Mouse (Mus musculus) limb, embryonic 13.5 days (tissue): ENCODE results near the gene Slc17a4. TPM values are rescaled to one million over a fixed set of nuclear protein-coding genes. Genes with fewer than 3 reads are reported as not detected.

Experiments used
- ATAC-seq: fragments of 200-750 bp; cut with Nextera tagmentation; 2 replicates; pipeline ENCODE4 v1.8.0; 2017; ENCODE audit warnings: low read depth, moderate number of reproducible peaks, moderate TSS enrichment; ENCODE audit not compliant: low FRiP score
- H3K27ac ChIP-seq: fragments of 300-500 bp; sonication (generic); 2 replicates; pipeline ENCODE4 v1.5.1; 2015; ENCODE audit warnings: inconsistent platforms, mild to moderate bottlenecking, moderate library complexity
- H3K27me3 ChIP-seq: fragments of 300-500 bp; sonication (generic); 2 replicates; pipeline ENCODE4 v1.6.1; 2015; ENCODE audit warnings: mild to moderate bottlenecking, inconsistent platforms
- H3K36me3 ChIP-seq: fragments of 300-500 bp; sonication (generic); 2 replicates; pipeline ENCODE4 v1.6.1; 2015; ENCODE audit warnings: inconsistent platforms, mild to moderate bottlenecking, moderate library complexity
- H3K4me1 ChIP-seq: fragments of 300-500 bp; sonication (generic); 2 replicates; pipeline ENCODE4 v1.6.1; 2015; ENCODE audit warnings: inconsistent platforms
- H3K4me2 ChIP-seq: fragments of 300-500 bp; sonication (generic); replicated peaks from 2 replicates; pipeline ENCODE4 v1.6.1; 2015; ENCODE audit warnings: inconsistent platforms, mild to moderate bottlenecking, moderate library complexity
- H3K4me3 ChIP-seq: fragments of 300-500 bp; sonication (generic); 2 replicates; pipeline ENCODE4 v1.5.1; 2015; ENCODE audit warnings: moderate library complexity, mild to moderate bottlenecking, inconsistent platforms
- H3K9ac ChIP-seq: fragments of 300-500 bp; sonication (generic); 2 replicates; pipeline ENCODE4 v1.6.1; 2015; ENCODE audit warnings: mild to moderate bottlenecking, inconsistent platforms
- H3K9me3 ChIP-seq: fragments of 300-500 bp; sonication (generic); 2 replicates; pipeline ENCODE4 v1.6.1; 2016; ENCODE audit warnings: inconsistent platforms
- WGBS: fragments of 180-500 bp; shearing (Covaris S2); methylation state at CpG from one replicate; pipeline ENCODE4 v1.1.7; 2015; 5-methylcytosine and 5-hydroxymethylcytosine counted together
- polyA plus RNA-seq: library from polyadenylated mRNA; unstranded; fragments of >200 nt; fragmentation: Nextera tagmentation; extraction: Ambion mirVana; gene quantifications from 2 replicates; pipeline ENCODE4 v1.2.1, GENCODE M21; 2015

Slc17a4 gene
- polyA plus RNA-seq, 1 experiment from 2014 or later, result not detected

GRCm38 (mm10) chr13:23887026-23887725 is 27.6 kb downstream of the Slc17a4 start:
- WGBS, result 86% methylated on average over 3 of the region's 3 CpGs
- no peak overlapping the region for H3K27ac ChIP-seq

GRCm38 (mm10) chr13:23885540-23885939 is 29.3 kb downstream of the Slc17a4 start:
- no peak overlapping the region for H3K4me2 ChIP-seq
- H3K4me3 ChIP-seq, result no peak overlapping the region
- ATAC-seq, result no peak
- no peak overlapping the region for H3K27ac ChIP-seq
- H3K27me3 ChIP-seq, result no peaks in the 10 kb centered on the region
- 40% methylated on average over 2 of the region's 2 CpGs for WGBS
- peaks cover 8% of the 10 kb centered on the region for H3K4me1 ChIP-seq
- no peaks in the 10 kb centered on the region for H3K9me3 ChIP-seq
- no peak overlapping the region for H3K9ac ChIP-seq
- H3K36me3 ChIP-seq, result no peaks in the 10 kb centered on the region

More at GRCm38 (mm10) chr13:23887026-23887725, 27.6 kb downstream of the Slc17a4 start:
- no peaks in the 10 kb centered on the region for H3K36me3 ChIP-seq
- H3K9me3 ChIP-seq, result no peaks in the 10 kb centered on the region
- no peak overlapping the region for H3K4me2 ChIP-seq
- no peak overlapping the region for H3K4me3 ChIP-seq
- H3K9ac ChIP-seq, result no peak overlapping the region
- H3K27me3 ChIP-seq, result no peaks in the 10 kb centered on the region
- H3K4me1 ChIP-seq, result peaks cover 8% of the 10 kb centered on the region
- ATAC-seq, result no peak

- no peak for ATAC-seq
- Histone ChIP-seq H3K4me1 (no peaks in the 10 kb centered on the region), H3K36me3 (no peaks in the 10 kb centered on the region), H3K27ac (no peak overlapping the region), H3K4me3 (no peak overlapping the region), H3K27me3 (no peaks in the 10 kb centered on the region), H3K9me3 (no peaks in the 10 kb centered on the region), H3K9ac (no peak overlapping the region), H3K4me2 (no peak overlapping the region)
- 79% methylated on average over 5 of the region's 5 CpGs for WGBS
These were observed 35.2 kb downstream of the Slc17a4 start for GRCm38 (mm10) chr13:23879636-23880035.

GRCm38 (mm10) chr13:23879106-23879505 is 35.7 kb downstream of the Slc17a4 start:
- Histone ChIP-seq H3K9me3 (no peaks in the 10 kb centered on the region), H3K4me1 (no peaks in the 10 kb centered on the region), H3K36me3 (no peaks in the 10 kb centered on the region), H3K4me3 (no peak overlapping the region), H3K27me3 (no peaks in the 10 kb centered on the region), H3K9ac (no peak overlapping the region), H3K4me2 (no peak overlapping the region), H3K27ac (no peak overlapping the region)
- 76% methylated on average over 3 of the region's 3 CpGs for WGBS
- ATAC-seq, result no peak

GRCm38 (mm10) chr13:23873141-23873540 is 41.7 kb downstream of the Slc17a4 start:
- H3K9ac ChIP-seq, result no peak overlapping the region
- no peak overlapping the region for H3K4me3 ChIP-seq
- no peaks in the 10 kb centered on the region for H3K36me3 ChIP-seq
- H3K27ac ChIP-seq, result no peak overlapping the region
- peaks cover 3% of the 10 kb centered on the region; the same call in 1 of the 2 replicates for H3K4me1 ChIP-seq
- no peaks in the 10 kb centered on the region for H3K27me3 ChIP-seq
- no peak for ATAC-seq
- H3K4me2 ChIP-seq, result no peak overlapping the region
- 68% methylated on average over 5 of the region's 5 CpGs for WGBS
- no peaks in the 10 kb centered on the region for H3K9me3 ChIP-seq

GRCm38 (mm10) chr13:23869996-23870395 is 44.8 kb downstream of the Slc17a4 start:
- Histone ChIP-seq H3K27ac (no peak overlapping the region), H3K9ac (no peak overlapping the region), H3K27me3 (no peaks in the 10 kb centered on the region), H3K4me2 (no peak overlapping the region), H3K36me3 (no peaks in the 10 kb centered on the region), H3K9me3 (no peaks in the 10 kb centered on the region), H3K4me1 (peaks cover 19% of the 10 kb centered on the region), H3K4me3 (no peak overlapping the region)
- no peak for ATAC-seq
- WGBS, result 80% methylated on average over 3 of the region's 3 CpGs

- no peaks in the 10 kb centered on the region for H3K27me3 ChIP-seq
- ATAC-seq, result no peak
- H3K9ac ChIP-seq, result no peak overlapping the region
- H3K36me3 ChIP-seq, result no peaks in the 10 kb centered on the region
- 84% methylated on average over 8 of the region's 8 CpGs for WGBS
- no peaks in the 10 kb centered on the region for H3K9me3 ChIP-seq
- no peak overlapping the region for H3K4me2 ChIP-seq
- no peak overlapping the region for H3K27ac ChIP-seq
- H3K4me3 ChIP-seq, result no peak overlapping the region
- H3K4me1 ChIP-seq, result peaks cover 19% of the 10 kb centered on the region
These were observed 45.8 kb downstream of the Slc17a4 start for GRCm38 (mm10) chr13:23868790-23869533.

DNA sequence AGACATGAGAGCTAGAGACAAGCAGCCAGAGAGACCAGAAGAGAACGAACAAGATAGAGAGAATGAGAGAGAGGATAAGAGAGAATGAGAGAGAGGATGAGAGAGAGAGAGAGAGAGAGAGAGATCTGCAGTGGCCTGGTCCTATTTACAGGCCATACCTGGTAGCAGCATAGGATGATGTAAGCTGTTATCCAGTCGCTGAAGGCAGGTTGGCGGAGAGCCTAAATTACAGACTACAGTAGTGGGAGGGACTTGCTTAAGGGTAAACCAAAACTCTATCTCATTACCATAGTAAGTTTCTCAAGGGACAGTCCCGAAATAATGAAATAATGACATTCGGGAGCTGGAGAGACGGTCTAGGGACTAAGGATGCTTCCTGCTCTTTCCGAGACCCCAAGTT is 47.4 kb downstream of the Slc17a4 start, which contains the start of gene Slc17a1:
TSS of gene Slc17a1 (plus strand) at position 346 of the 400 bp plus-strand sequence.
- no peak within 1 kb of the TSS for H3K9ac ChIP-seq
- no peaks in the 10 kb centered on the region for H3K36me3 ChIP-seq
- no peaks in the 10 kb centered on the region for H3K9me3 ChIP-seq
- no peaks in the 10 kb centered on the region for H3K27me3 ChIP-seq
- 0 out of 2 replicates have a peak within 1 kb of the TSS, but pooled peaks have one; percentile 28 for H3K27ac ChIP-seq
- H3K4me2 ChIP-seq, result no peak within 1 kb of the TSS
- H3K4me3 ChIP-seq, result no peak within 1 kb of the TSS
- no peak for ATAC-seq
- H3K4me1 ChIP-seq, result peaks cover 19% of the 10 kb centered on the region
- WGBS, result 78% methylated on average over 7 of the region's 7 CpGs

GRCm38 (mm10) chr13:23867000-23867399 is 47.8 kb downstream of the Slc17a4 start:
- peaks cover 19% of the 10 kb centered on the region for H3K4me1 ChIP-seq
- H3K27me3 ChIP-seq, result no peaks in the 10 kb centered on the region
- H3K9ac ChIP-seq, result no peak overlapping the region
- H3K36me3 ChIP-seq, result no peaks in the 10 kb centered on the region
- no peak overlapping the region for H3K4me3 ChIP-seq
- H3K4me2 ChIP-seq, result no peak overlapping the region
- no peak overlapping the region for H3K27ac ChIP-seq
- WGBS, result 71% methylated on average over 6 of the region's 6 CpGs
- H3K9me3 ChIP-seq, result no peaks in the 10 kb centered on the region
- no peak for ATAC-seq

- H3K27me3 ChIP-seq, result no peaks in the 10 kb centered on the region
- H3K9ac ChIP-seq, result no peak overlapping the region
- ATAC-seq, result no peak
- H3K36me3 ChIP-seq, result no peaks in the 10 kb centered on the region
- H3K4me1 ChIP-seq, result peaks cover 19% of the 10 kb centered on the region
- WGBS, result 73% methylated on average over 9 of the region's 9 CpGs
- no peak overlapping the region for H3K4me2 ChIP-seq
- no peak overlapping the region for H3K27ac ChIP-seq
- no peak overlapping the region for H3K4me3 ChIP-seq
- H3K9me3 ChIP-seq, result no peaks in the 10 kb centered on the region
These were observed 48.6 kb downstream of the Slc17a4 start for GRCm38 (mm10) chr13:23866086-23866710.

GRCm38 (mm10) chr13:23864711-23865110 is 50.1 kb downstream of the Slc17a4 start:
- H3K4me2 ChIP-seq, result no peak overlapping the region
- H3K9me3 ChIP-seq, result no peaks in the 10 kb centered on the region
- WGBS, result 78% methylated on average over 9 of the region's 9 CpGs
- no peaks in the 10 kb centered on the region for H3K36me3 ChIP-seq
- H3K27me3 ChIP-seq, result no peaks in the 10 kb centered on the region
- no peak overlapping the region for H3K27ac ChIP-seq
- peaks cover 19% of the 10 kb centered on the region for H3K4me1 ChIP-seq
- H3K4me3 ChIP-seq, result no peak overlapping the region
- no peak overlapping the region for H3K9ac ChIP-seq
- no peak for ATAC-seq

DNA sequence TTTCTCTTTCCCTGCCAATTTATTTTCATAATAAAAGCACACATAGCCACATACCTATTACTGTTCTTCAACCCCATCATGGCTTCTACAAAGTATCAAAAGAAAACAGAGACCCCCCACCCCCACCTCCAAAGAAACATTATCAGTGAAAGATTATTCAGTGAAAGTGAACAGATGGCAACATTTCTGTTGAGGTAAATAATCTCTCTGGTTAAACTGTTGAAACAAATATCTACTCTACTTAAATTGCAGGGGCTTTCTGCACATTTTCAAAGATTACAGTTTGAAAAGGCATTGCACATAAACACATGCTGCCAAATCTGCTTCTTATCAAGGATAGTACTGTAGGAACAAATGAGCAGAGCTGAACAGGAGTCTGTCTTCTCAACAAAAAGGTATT is 53.0 kb downstream of the Slc17a4 start:
- Histone ChIP-seq H3K36me3 (no peaks in the 10 kb centered on the region), H3K9me3 (no peaks in the 10 kb centered on the region), H3K27me3 (no peaks in the 10 kb centered on the region), H3K4me3 (no peak overlapping the region), H3K9ac (no peak overlapping the region), H3K27ac (no peak overlapping the region), H3K4me2 (no peak overlapping the region), H3K4me1 (peaks cover 5% of the 10 kb centered on the region)
- no peak for ATAC-seq
